Mouse (Mus musculus) lung, embryonic 14.5 days (tissue): ENCODE measurements around the gene Gpr160. TPM values are rescaled to one million over a fixed set of nuclear protein-coding genes. Genes with fewer than 3 reads are reported as not detected.

Source experiments
- ATAC-seq: fragments of 200-750 bp; cut with Nextera tagmentation; 2 replicates; pipeline ENCODE4 v1.8.0; 2017; ENCODE audit warnings: mild to moderate bottlenecking, moderate TSS enrichment, moderate library complexity; ENCODE audit not compliant: insufficient read depth
- DNase-seq: peaks from one replicate; pipeline ENCODE4 v3.0.0-alpha.2; 2015
- H3K27ac ChIP-seq: fragments of 300-500 bp; sonication (generic); 2 replicates; pipeline ENCODE4 v1.5.1; 2014; ENCODE audit warnings: low read depth, mild to moderate bottlenecking, moderate library complexity
- H3K27me3 ChIP-seq: fragments of 300-500 bp; sonication (generic); 2 replicates; pipeline ENCODE4 v1.6.1; 2014; ENCODE audit warnings: low read length, control low read depth; ENCODE audit not compliant: insufficient read depth
- H3K36me3 ChIP-seq: fragments of 300-500 bp; sonication (generic); 2 replicates; pipeline ENCODE4 v1.6.1; 2014; ENCODE audit warnings: control low read depth; ENCODE audit not compliant: insufficient read depth
- H3K4me1 ChIP-seq: fragments of 300-500 bp; sonication (generic); 2 replicates; pipeline ENCODE4 v1.6.1; 2014; ENCODE audit warnings: antibody characterized with exemption, control low read depth; ENCODE audit not compliant: insufficient read depth
- H3K4me2 ChIP-seq: fragments of 300-500 bp; sonication (generic); 2 replicates; pipeline ENCODE4 v1.6.1; 2014; ENCODE audit warnings: mild to moderate bottlenecking
- H3K4me3 ChIP-seq: fragments of 300-500 bp; sonication (generic); 2 replicates; pipeline ENCODE4 v1.5.1; 2014; ENCODE audit warnings: low read depth, low read length
- H3K9ac ChIP-seq: fragments of 300-500 bp; sonication (generic); 2 replicates; pipeline ENCODE4 v1.6.1; 2014
- H3K9me3 ChIP-seq: fragments of 300-500 bp; sonication (generic); 2 replicates; pipeline ENCODE4 v1.6.1; 2016; ENCODE audit warnings: low read depth, low read length, control low read depth
- CTCF ChIP-seq: IDR thresholded peaks from 2 replicates; pipeline ENCODE4 v1.5.1; 2016; ENCODE audit warnings: antibody characterized with exemption, low read depth
- WGBS: fragments of 180-500 bp; shearing (Covaris S2); extraction: QIAGEN DNeasy Blood & Tissue Kit; methylation state at CpG from one replicate; pipeline ENCODE4 v1.1.7; 2014; 5-methylcytosine and 5-hydroxymethylcytosine counted together
- polyA plus RNA-seq: library from polyadenylated mRNA; unstranded; fragments of >200 nt; fragmentation: Nextera tagmentation; extraction: Ambion mirVana; gene quantifications from 2 replicates; pipeline ENCODE4 v1.2.1, GENCODE M21; 2014

Gpr160 gene
- polyA plus RNA-seq, 1 experiment from 2014 or later = 3.1 TPM

- WGBS = 58% methylated on average over 5 of the region's 5 CpGs
Observed at GRCm38 (mm10) chr3:30868176-30868575, 12.4 kb downstream of the Gpr160 start.

GRCm38 (mm10) chr3:30868625-30869024 is 12.9 kb downstream of the Gpr160 start:
- H3K9ac ChIP-seq = no peak overlapping the region
- no peaks in the 10 kb centered on the region for H3K9me3 ChIP-seq
- H3K27me3 ChIP-seq = no peaks in the 10 kb centered on the region
- no peak overlapping the region for H3K27ac ChIP-seq
- H3K4me2 ChIP-seq = no peak overlapping the region
- H3K36me3 ChIP-seq = no peaks in the 10 kb centered on the region
- H3K4me3 ChIP-seq = no peak overlapping the region
- 66% methylated on average over 5 of the region's 5 CpGs for WGBS
- H3K4me1 ChIP-seq = no peaks in the 10 kb centered on the region
- DNase-seq (no peak), ATAC-seq (no peak)
- TF ChIP-seq CTCF = no peak

More at GRCm38 (mm10) chr3:30868176-30868575, 12.4 kb downstream of the Gpr160 start:
- no peak overlapping the region for H3K27ac ChIP-seq
- ATAC-seq (no peak), DNase-seq (no peak)
- no peaks in the 10 kb centered on the region for H3K4me1 ChIP-seq
- H3K4me2 ChIP-seq = no peak overlapping the region
- H3K27me3 ChIP-seq = no peaks in the 10 kb centered on the region
- H3K4me3 ChIP-seq = no peak overlapping the region
- H3K36me3 ChIP-seq = no peaks in the 10 kb centered on the region
- H3K9me3 ChIP-seq = no peaks in the 10 kb centered on the region
- TF ChIP-seq CTCF = no peak
- H3K9ac ChIP-seq = no peak overlapping the region

GRCm38 (mm10) chr3:30869995-30870394 is 14.2 kb downstream of the Gpr160 start:
- no peak for TF ChIP-seq CTCF
- Histone ChIP-seq H3K9ac (no peak overlapping the region), H3K4me1 (no peaks in the 10 kb centered on the region), H3K4me2 (no peak overlapping the region), H3K4me3 (no peak overlapping the region), H3K36me3 (no peaks in the 10 kb centered on the region), H3K27me3 (no peaks in the 10 kb centered on the region), H3K27ac (no peak overlapping the region), H3K9me3 (no peaks in the 10 kb centered on the region)
- WGBS = 73% methylated on average over 1 of the region's 1 CpGs
- ATAC-seq (no peak), DNase-seq (no peak)

DNA sequence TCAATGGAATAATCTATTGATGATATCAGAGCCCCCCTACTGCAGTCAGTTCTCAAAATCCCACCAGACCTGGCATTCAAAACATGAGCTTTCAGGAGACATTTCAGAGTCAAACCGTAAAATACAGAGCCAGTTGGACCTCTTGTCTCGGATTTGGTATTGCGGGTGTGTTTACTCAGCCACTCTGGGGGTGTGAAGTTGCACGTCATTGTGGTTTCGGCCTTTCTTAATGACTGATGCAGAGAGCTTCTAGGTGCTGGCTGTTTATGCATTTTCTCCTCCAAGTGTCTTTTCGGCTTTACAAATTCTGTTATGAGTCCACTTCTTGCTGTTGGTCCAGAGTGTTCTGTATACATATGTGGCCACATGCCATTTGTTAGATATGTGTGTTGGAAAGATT is 21.0 kb downstream of the Gpr160 start:
- no peak for ATAC-seq
- DNase-seq = no peak
- Histone ChIP-seq H3K4me1 (no peaks in the 10 kb centered on the region), H3K9me3 (no peaks in the 10 kb centered on the region), H3K27me3 (no peaks in the 10 kb centered on the region), H3K36me3 (no peaks in the 10 kb centered on the region), H3K27ac (no peak overlapping the region), H3K4me3 (no peak overlapping the region), H3K4me2 (no peak overlapping the region), H3K9ac (no peak overlapping the region)
- no peak for TF ChIP-seq CTCF
- 71% methylated on average over 6 of the region's 6 CpGs for WGBS

DNA sequence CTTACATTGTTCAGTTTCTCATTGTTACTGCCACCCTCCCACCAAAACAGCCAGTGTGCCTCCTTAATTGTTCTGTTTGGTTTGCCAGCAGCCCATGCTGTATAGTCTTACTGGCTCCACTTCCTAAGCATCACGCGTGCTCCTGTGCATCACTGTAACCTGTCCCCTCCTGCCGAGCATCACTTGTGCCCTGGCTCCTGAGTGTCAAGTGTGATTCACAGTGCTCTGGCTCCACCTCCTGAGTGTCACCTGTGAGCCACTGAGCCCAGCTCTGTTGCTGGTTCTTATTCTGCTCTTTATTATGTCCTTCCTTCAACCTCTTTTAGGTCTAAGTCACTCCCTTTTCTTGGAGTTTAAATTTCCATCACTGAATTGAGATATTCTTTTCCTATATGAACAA is 31.7 kb downstream of the Gpr160 start:
- Histone ChIP-seq H3K27me3 (no peaks in the 10 kb centered on the region), H3K36me3 (no peaks in the 10 kb centered on the region), H3K9ac (no peak overlapping the region), H3K4me2 (no peak overlapping the region), H3K4me3 (no peak overlapping the region), H3K4me1 (no peaks in the 10 kb centered on the region), H3K27ac (no peak overlapping the region), H3K9me3 (no peaks in the 10 kb centered on the region)
- ATAC-seq = no peak
- DNase-seq = no peak
- WGBS = 77% methylated on average over 3 of the region's 3 CpGs
- TF ChIP-seq CTCF = no peak

GRCm38 (mm10) chr3:30889014-30889413 is 33.3 kb downstream of the Gpr160 start:
- Histone ChIP-seq H3K4me3 (no peak overlapping the region), H3K27ac (no peak overlapping the region), H3K27me3 (no peaks in the 10 kb centered on the region), H3K4me1 (no peaks in the 10 kb centered on the region), H3K36me3 (no peaks in the 10 kb centered on the region), H3K9me3 (no peaks in the 10 kb centered on the region), H3K9ac (no peak overlapping the region), H3K4me2 (no peak overlapping the region)
- no peak for DNase-seq
- ATAC-seq = no peak
- TF ChIP-seq CTCF = no peak
- WGBS = 38% methylated on average over 1 of the region's 1 CpGs

DNA sequence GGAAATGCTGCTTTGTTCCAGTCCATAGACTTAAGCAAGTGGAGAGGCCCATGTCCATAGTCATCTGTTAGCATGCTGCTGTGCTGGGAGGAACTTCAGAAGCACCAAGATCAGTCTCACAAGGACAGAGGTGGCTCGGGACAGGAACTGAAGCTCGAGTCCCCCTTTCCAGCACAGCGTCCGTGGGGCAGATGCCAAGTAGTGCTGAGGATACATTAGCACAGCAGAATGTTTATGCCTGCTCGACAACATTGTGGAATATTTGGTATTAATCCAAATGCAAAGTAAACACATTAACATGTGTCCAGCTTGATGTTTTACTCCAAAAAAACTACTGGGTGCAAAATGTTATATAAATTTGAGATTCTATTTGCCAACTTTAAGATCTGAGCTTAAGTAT is 41.0 kb downstream of the Gpr160 start:
- Histone ChIP-seq H3K36me3 (peaks cover 44% of the 10 kb centered on the region), H3K4me1 (no peaks in the 10 kb centered on the region), H3K27me3 (no peaks in the 10 kb centered on the region), H3K4me2 (no peak overlapping the region), H3K9ac (no peak overlapping the region), H3K4me3 (no peak overlapping the region), H3K27ac (no peak overlapping the region), H3K9me3 (no peaks in the 10 kb centered on the region)
- peak; percentile 89 for ATAC-seq
- no peak for TF ChIP-seq CTCF
- 41% methylated on average over 5 of the region's 5 CpGs for WGBS
- DNase-seq = peak; percentile 83

DNA sequence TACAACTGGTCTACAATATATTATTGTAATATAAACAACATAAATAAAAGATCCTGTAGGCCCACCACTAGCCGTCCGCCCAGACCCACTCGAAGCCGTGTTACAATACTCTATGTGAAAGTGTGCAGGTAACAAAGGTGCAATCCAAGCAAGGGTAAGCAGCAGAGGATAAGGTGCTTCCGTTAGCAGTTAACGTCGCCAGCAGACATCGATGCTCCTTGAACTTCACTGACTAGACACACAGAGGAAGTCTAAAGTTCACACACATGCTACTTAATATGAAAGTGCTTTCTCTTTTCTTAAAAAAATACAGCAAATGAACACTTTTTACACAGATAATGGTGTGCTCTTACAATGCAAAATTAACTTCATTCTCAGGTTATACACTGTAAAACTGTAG is 43.7 kb downstream of the Gpr160 start:
- no peak overlapping the region for H3K4me2 ChIP-seq
- no peak overlapping the region for H3K9ac ChIP-seq
- H3K27me3 ChIP-seq = no peaks in the 10 kb centered on the region
- H3K4me3 ChIP-seq = no peak overlapping the region
- TF ChIP-seq CTCF = no peak
- no peak for ATAC-seq
- peaks cover 51% of the 10 kb centered on the region for H3K36me3 ChIP-seq
- DNase-seq = no peak
- H3K4me1 ChIP-seq = no peaks in the 10 kb centered on the region
- WGBS = 90% methylated on average over 8 of the region's 8 CpGs
- no peak overlapping the region for H3K27ac ChIP-seq
- no peaks in the 10 kb centered on the region for H3K9me3 ChIP-seq
